ENCODE assay signal across 8 mouse cellular contexts in the genomic region with DNA sequence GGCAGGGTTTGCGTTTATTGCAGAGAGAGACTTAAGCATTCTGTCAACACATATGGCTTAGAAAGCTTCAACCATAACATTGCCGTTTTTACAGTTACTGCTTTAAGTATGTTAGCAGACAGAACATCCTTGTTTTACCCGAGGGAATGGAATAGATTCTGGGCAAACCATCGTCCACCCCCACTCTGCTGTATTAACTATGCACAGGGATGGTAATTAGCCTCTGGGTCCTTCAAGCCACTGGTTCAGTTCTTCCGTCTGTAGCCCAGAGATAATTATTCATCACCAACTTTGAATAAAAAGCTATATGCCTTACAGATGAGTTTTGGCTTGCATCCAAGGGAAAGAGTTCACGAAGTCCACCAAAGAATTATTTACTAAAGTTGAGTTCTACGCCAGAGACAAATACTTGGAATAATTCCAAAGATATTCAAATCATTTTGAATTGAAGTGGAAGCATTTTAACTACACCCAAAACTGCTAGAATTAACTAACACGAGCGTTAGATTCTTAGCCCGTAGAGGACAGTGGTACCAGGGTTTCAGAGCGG. TPM values are rescaled to one million over a fixed set of nuclear protein-coding genes. Genes with fewer than 3 reads are reported as not detected.
DNase-seq lines count a peak whose midpoint lies in the region; ATAC-seq and TF ChIP-seq lines count a peak whose summit lies in the region.

No protein-coding gene starts in this region.

- H3K9ac ChIP-seq in lung, postnatal 0 days (replicated peaks; ENCODE audit: low read depth), result peak overlapping the region; percentile 99
- H3K9ac ChIP-seq in forebrain, embryonic 11.5 days (ENCODE audit: low read length), result peak overlapping the region; percentile 99
- peak overlapping the region; percentile 100 for H3K9ac ChIP-seq in limb, embryonic 12.5 days (replicated peaks)

- H3K9me3 ChIP-seq in lung, postnatal 0 days (ENCODE audit: low read length), result no peaks in the 10 kb centered on the region
- no peaks in the 10 kb centered on the region for H3K9me3 ChIP-seq in forebrain, embryonic 11.5 days (ENCODE audit: control insufficient read depth, low read length)
- H3K9me3 ChIP-seq in limb, embryonic 12.5 days, result no peaks in the 10 kb centered on the region

- no peak for TF ChIP-seq CTCF in lung, postnatal 0 days (IDR thresholded peaks at IDR 0.05)
- TF ChIP-seq CTCF in small intestine, adult 2 months (IDR thresholded peaks at IDR 0.05; ENCODE audit: extremely low read depth, insufficient read length, insufficient replicate concordance, low read depth, low read length), result no peak

- no peaks in the 10 kb centered on the region for H3K36me3 ChIP-seq in lung, postnatal 0 days (ENCODE audit: insufficient read depth, low read length)
- no peaks in the 10 kb centered on the region for H3K36me3 ChIP-seq in forebrain, embryonic 11.5 days (ENCODE audit: control insufficient read depth, insufficient read depth, low read length)
- H3K36me3 ChIP-seq in limb, embryonic 12.5 days, result no peaks in the 10 kb centered on the region
- H3K36me3 ChIP-seq in small intestine, adult 2 months (ENCODE audit: control insufficient read depth, insufficient read depth, low read length), result no peaks in the 10 kb centered on the region

- intact Hi-C loops in left cerebral cortex, postnatal 14 days (cut with DNase I), result loop anchor here (5.0 to 10.0 kb wide), 3 partner anchors 110 to 193 kb away; no protein-coding TSS in a partner anchor

- no peaks in the 10 kb centered on the region for H3K27me3 ChIP-seq in lung, postnatal 0 days (replicated peaks; ENCODE audit: insufficient read depth, low read length)
- no peaks in the 10 kb centered on the region; the same call in 1 of the 2 replicates for H3K27me3 ChIP-seq in forebrain, embryonic 11.5 days (ENCODE audit: control insufficient read depth, insufficient read depth, low read length)
- H3K27me3 ChIP-seq in limb, embryonic 12.5 days, result no peaks in the 10 kb centered on the region
- no peaks in the 10 kb centered on the region for H3K27me3 ChIP-seq in small intestine, adult 2 months (ENCODE audit: control insufficient read depth, insufficient read depth, low read length)

- H3K4me2 ChIP-seq in lung, postnatal 0 days (replicated peaks; ENCODE audit: low read depth, low read length), result peak overlapping the region; percentile 91
- peak overlapping the region; percentile 80 for H3K4me2 ChIP-seq in forebrain, embryonic 11.5 days (ENCODE audit: low read depth, low read length, severe bottlenecking)
- H3K4me2 ChIP-seq in limb, embryonic 12.5 days, result peak overlapping the region; percentile 74

- H3K4me3 ChIP-seq in lung, postnatal 0 days (ENCODE audit: low read depth, low read length), result peak overlapping the region; percentile 97
- H3K4me3 ChIP-seq in forebrain, embryonic 11.5 days (ENCODE audit: low read depth, low read length), result peak overlapping the region; percentile 88
- peak overlapping the region; percentile 88 for H3K4me3 ChIP-seq in limb, embryonic 12.5 days (replicated peaks)
- peak overlapping the region; percentile 96 for H3K4me3 ChIP-seq in small intestine, adult 2 months (ENCODE audit: low read depth, low read length)

- peak; percentile 62 for DNase-seq in lung, postnatal 0 days (ENCODE audit: low spot score)
- no peak for DNase-seq in lung, postnatal 36 days
- no peak for DNase-seq in forebrain, embryonic 11.5 days (ENCODE audit: low spot score)
- DNase-seq in left cerebral cortex, postnatal 14 days (ENCODE audit: low spot score in 2 of 2), result no peak
- no peak for DNase-seq in urinary bladder, postnatal 10 days (ENCODE audit: low spot score)
- no peak for DNase-seq in adrenal gland, adult 18-20 months (ENCODE audit: low spot score in 2 of 2)

- peaks cover 6% of the 10 kb centered on the region; the same call in 1 of the 2 replicates for H3K4me1 ChIP-seq in lung, postnatal 0 days (ENCODE audit: insufficient read depth, low read depth, low read length)
- 0 out of 2 replicates have a peak, but pooled peaks cover 4% of the 10 kb centered on the region for H3K4me1 ChIP-seq in forebrain, embryonic 11.5 days (replicated peaks; ENCODE audit: control insufficient read depth, insufficient read depth, low read length)
- H3K4me1 ChIP-seq in limb, embryonic 12.5 days (replicated peaks), result peaks cover 28% of the 10 kb centered on the region
- H3K4me1 ChIP-seq in small intestine, adult 2 months (ENCODE audit: control insufficient read depth, insufficient read depth, insufficient read length, low read length), result no peaks in the 10 kb centered on the region

- no peak for ATAC-seq in lung, postnatal 0 days
- peak; percentile 42 for ATAC-seq in forebrain, embryonic 11.5 days (replicated peaks; ENCODE audit: low FRiP score)
- 0 out of 2 replicates have a peak, but pooled peaks have one; percentile 5 for ATAC-seq in limb, embryonic 12.5 days (ENCODE audit: insufficient number of reproducible peaks, insufficient read depth, low FRiP score, low TSS enrichment, low read depth)

- TF ChIP-seq EP300 in lung, postnatal 0 days (IDR thresholded peaks at IDR 0.05), result peak; percentile 51; the same call in 1 of the 2 replicates

- 7% methylated on average over 11 of the region's 11 CpGs for WGBS in lung, postnatal 0 days
- WGBS in forebrain, embryonic 11.5 days, result 14% methylated on average over 11 of the region's 11 CpGs
- 19% methylated on average over 11 of the region's 11 CpGs for WGBS in limb, embryonic 12.5 days
- 15% methylated on average over 11 of the region's 11 CpGs for WGBS in small intestine, adult 2 months

- TF ChIP-seq POLR2A in small intestine, adult 2 months (IDR thresholded peaks at IDR 0.05; ENCODE audit: low read depth, low read length), result no peak

- H3K27ac ChIP-seq in lung, postnatal 0 days (ENCODE audit: low read length), result peak overlapping the region; percentile 100
- H3K27ac ChIP-seq in forebrain, embryonic 11.5 days (ENCODE audit: low read depth, low read length), result peak overlapping the region; percentile 100
- peak overlapping the region; percentile 100 for H3K27ac ChIP-seq in limb, embryonic 12.5 days
- H3K27ac ChIP-seq in small intestine, adult 2 months (ENCODE audit: insufficient read depth, low read depth, low read length), result peak overlapping the region; percentile 94

RNA-seq across cellular contexts. Expression of a gene that starts 1.6 kb away (rescaled TPM):
- 19.0 and 21.9 TPM in 2 replicates for polyA plus RNA-seq in lung, postnatal 0 days (2015; fragmentation: Nextera tagmentation; extraction: Ambion mirVana)
- polyA plus RNA-seq in forebrain, embryonic 11.5 days (2014; fragmentation: Nextera tagmentation; extraction: Ambion mirVana), result 26.1 and 27.0 TPM in 2 replicates
- 24.9 and 26.5 TPM in 2 replicates for polyA plus RNA-seq in limb, embryonic 12.5 days (2016; fragmentation: Nextera tagmentation; extraction: Ambion mirVana)
- 4.3 and 15.7 TPM in 2 replicates for polyA plus RNA-seq in small intestine, adult 2 months (2012; rRNA removed)
- 10 to 100 TPM; 31.5 to 33.5 TPM for total RNA-seq in left cerebral cortex, postnatal 14 days (2021)
- total RNA-seq in adrenal gland, adult 18-20 months (2021), result 10 to 100 TPM; 77.4 to 92.4 TPM
